Mouse (Mus musculus): ENCODE results near the gene Mypn. TPM values are rescaled to one million over a fixed set of nuclear protein-coding genes. Genes with fewer than 3 reads are reported as not detected.

The Mypn gene
- polyA plus RNA-seq, 1 experiment from 2014 or later = 8.7 TPM

DNA sequence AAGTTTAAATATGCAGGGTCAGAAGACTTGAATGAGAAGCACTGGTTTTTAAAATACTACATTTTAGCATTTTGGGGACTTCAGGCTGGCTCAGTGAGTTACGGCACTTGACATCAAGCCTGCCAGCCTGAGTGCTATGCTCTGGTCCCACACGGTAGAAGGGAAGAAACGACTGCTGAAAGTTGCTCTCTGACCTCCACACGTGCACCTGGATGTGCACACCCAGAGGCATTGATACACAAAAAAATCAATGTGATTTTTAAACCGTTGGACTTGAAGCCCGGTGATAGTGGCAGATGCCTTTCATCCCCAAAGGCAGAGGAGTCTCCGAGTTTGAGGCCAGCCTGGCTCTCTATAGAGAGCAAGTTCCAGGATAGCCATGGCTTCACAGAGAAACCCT lies 111.8 kb downstream of the Mypn start:
- no peak overlapping the region for H3K9ac ChIP-seq (ENCODE audit: low read length)
- 78% methylated on average over 7 of the region's 7 CpGs for WGBS
- no peak for ATAC-seq (ENCODE audit: insufficient number of reproducible peaks, insufficient read depth, low FRiP score, low read depth)
- H3K9me3 ChIP-seq (ENCODE audit: control insufficient read depth, low read length) = no peaks in the 10 kb centered on the region
- no peak overlapping the region for H3K27ac ChIP-seq (replicated peaks in 1 of 2; ENCODE audit: control insufficient read depth in 1 of 2, insufficient read depth in 1 of 2, low read depth in 2 of 2, low read length in 2 of 2)
- no peak overlapping the region for H3K4me2 ChIP-seq (ENCODE audit: low read length)
- peaks cover 5 to 10% of the 10 kb centered on the region in 2 experiments; a peak in 3 of 4 replicates for H3K4me1 ChIP-seq (ENCODE audit: control insufficient read depth in 2 of 2, insufficient read depth in 2 of 2, low read length in 2 of 2)
- no peaks in the 10 kb centered on the region for H3K36me3 ChIP-seq (ENCODE audit: control insufficient read depth, insufficient read depth, low read length)
- no peak overlapping the region for H3K4me3 ChIP-seq (ENCODE audit: control insufficient read depth in 1 of 2, insufficient read depth in 1 of 2, low read depth in 1 of 2, low read length in 2 of 2)
- H3K27me3 ChIP-seq (ENCODE audit: control insufficient read depth, insufficient read depth, low read length) = peaks cover 3% of the 10 kb centered on the region; the same call in 1 of the 2 replicates

DNA sequence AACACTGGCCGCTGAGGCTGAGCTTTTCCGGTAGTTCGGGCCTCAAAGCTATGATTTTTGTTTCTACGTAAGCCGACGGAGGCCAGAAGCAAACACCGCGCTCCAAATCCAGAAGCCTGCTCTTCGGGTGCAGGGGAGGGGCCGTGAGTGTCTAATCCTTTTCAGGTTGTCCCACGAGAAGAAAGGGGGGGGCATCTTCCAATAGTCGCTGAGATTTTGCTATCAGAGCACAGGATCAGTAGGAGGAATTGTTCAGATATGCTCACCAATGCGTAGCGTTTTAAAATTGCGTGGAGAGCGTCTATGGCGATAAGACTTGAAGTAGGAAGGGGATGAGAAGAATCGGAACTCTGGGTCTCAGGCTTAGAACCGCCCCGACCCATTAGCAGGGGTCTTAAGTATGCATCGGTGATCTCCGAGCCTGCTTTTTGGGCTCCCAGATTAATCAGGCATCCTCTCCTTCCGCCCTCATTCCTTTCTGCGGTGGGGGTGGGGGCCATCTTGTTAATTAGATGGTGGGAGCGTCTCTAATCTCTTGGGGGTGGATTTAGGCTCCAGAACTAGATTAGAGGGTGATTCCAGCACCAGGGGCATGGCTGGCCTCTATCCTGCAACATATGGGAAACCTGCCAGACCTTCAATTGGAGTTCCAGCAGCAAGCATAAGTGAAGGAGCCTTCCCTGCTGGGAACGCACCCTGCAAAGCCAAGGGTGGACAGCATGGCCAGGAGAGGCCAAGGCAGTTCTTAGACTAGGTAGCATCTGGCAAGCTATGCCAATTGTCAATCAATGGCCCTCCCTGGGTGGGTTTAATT lies 113.8 kb downstream of the Mypn start:
- Histone ChIP-seq H3K27me3 (ENCODE audit: control insufficient read depth, insufficient read depth, low read length) (peaks cover 3% of the 10 kb centered on the region; the same call in 1 of the 2 replicates), H3K9me3 (ENCODE audit: control insufficient read depth, low read length) (no peaks in the 10 kb centered on the region)

GRCm38 (mm10) chr10:63089103-63089757 lies 114.5 kb downstream of the Mypn start:
- Histone ChIP-seq H3K9ac (ENCODE audit: low read length) (peak overlapping the region; percentile 3), H3K27me3 (ENCODE audit: control insufficient read depth, insufficient read depth, low read length) (peaks cover 3% of the 10 kb centered on the region; the same call in 1 of the 2 replicates), H3K9me3 (ENCODE audit: control insufficient read depth, low read length) (no peaks in the 10 kb centered on the region), H3K4me3 (ENCODE audit: control insufficient read depth in 1 of 2, insufficient read depth in 1 of 2, low read depth in 1 of 2, low read length in 2 of 2) (peak overlapping the region; percentile 32 to 34), H3K4me2 (ENCODE audit: low read length) (peak overlapping the region; percentile 70), H3K27ac (replicated peaks in 1 of 2; ENCODE audit: control insufficient read depth in 1 of 2, insufficient read depth in 1 of 2, low read depth in 2 of 2, low read length in 2 of 2) (no peak overlapping the region), H3K4me1 (ENCODE audit: control insufficient read depth in 2 of 2, insufficient read depth in 2 of 2, low read length in 2 of 2) (peaks cover 5 to 11% of the 10 kb centered on the region in 2 experiments; a peak in 3 of 4 replicates), H3K36me3 (ENCODE audit: control insufficient read depth, insufficient read depth, low read length) (no peaks in the 10 kb centered on the region)
- no peak for ATAC-seq (ENCODE audit: insufficient number of reproducible peaks, insufficient read depth, low FRiP score, low read depth)
- 46% methylated on average over 8 of the region's 8 CpGs for WGBS

More for the DNA sequence above, 113.8 kb downstream of the Mypn start:
- H3K4me2 ChIP-seq (ENCODE audit: low read length) = peak overlapping the region; percentile 70
- peaks cover 5 to 10% of the 10 kb centered on the region in 2 experiments; a peak in 3 of 4 replicates for H3K4me1 ChIP-seq (ENCODE audit: control insufficient read depth in 2 of 2, insufficient read depth in 2 of 2, low read length in 2 of 2)
- H3K36me3 ChIP-seq (ENCODE audit: control insufficient read depth, insufficient read depth, low read length) = no peaks in the 10 kb centered on the region
- H3K27ac ChIP-seq (replicated peaks in 1 of 2; ENCODE audit: control insufficient read depth in 1 of 2, insufficient read depth in 1 of 2, low read depth in 2 of 2, low read length in 2 of 2) = no peak overlapping the region
- H3K9ac ChIP-seq (ENCODE audit: low read length) = peak overlapping the region; percentile 3
- WGBS = 6% methylated on average over 26 of the region's 26 CpGs
- no peak for ATAC-seq (ENCODE audit: insufficient number of reproducible peaks, insufficient read depth, low FRiP score, low read depth)
- H3K4me3 ChIP-seq (ENCODE audit: control insufficient read depth in 1 of 2, insufficient read depth in 1 of 2, low read depth in 1 of 2, low read length in 2 of 2) = peak overlapping the region; percentile 32 to 34

- Histone ChIP-seq H3K36me3 (ENCODE audit: control insufficient read depth, insufficient read depth, low read length) (no peaks in the 10 kb centered on the region), H3K4me3 (ENCODE audit: control insufficient read depth in 1 of 2, insufficient read depth in 1 of 2, low read depth in 1 of 2, low read length in 2 of 2) (no peak overlapping the region), H3K9me3 (ENCODE audit: control insufficient read depth, low read length) (no peaks in the 10 kb centered on the region), H3K4me2 (ENCODE audit: low read length) (no peak overlapping the region), H3K9ac (ENCODE audit: low read length) (no peak overlapping the region), H3K4me1 (ENCODE audit: control insufficient read depth in 2 of 2, insufficient read depth in 2 of 2, low read length in 2 of 2) (peaks cover 5 to 10% of the 10 kb centered on the region in 2 experiments; a peak in 3 of 4 replicates), H3K27ac (replicated peaks in 1 of 2; ENCODE audit: control insufficient read depth in 1 of 2, insufficient read depth in 1 of 2, low read depth in 2 of 2, low read length in 2 of 2) (no peak overlapping the region), H3K27me3 (ENCODE audit: control insufficient read depth, insufficient read depth, low read length) (peaks cover 3% of the 10 kb centered on the region; the same call in 1 of the 2 replicates)
- no peak for ATAC-seq (ENCODE audit: insufficient number of reproducible peaks, insufficient read depth, low FRiP score, low read depth)
- 67% methylated on average over 10 of the region's 10 CpGs for WGBS
Measured at GRCm38 (mm10) chr10:63086304-63086703, 117.4 kb downstream of the Mypn start.

DNA sequence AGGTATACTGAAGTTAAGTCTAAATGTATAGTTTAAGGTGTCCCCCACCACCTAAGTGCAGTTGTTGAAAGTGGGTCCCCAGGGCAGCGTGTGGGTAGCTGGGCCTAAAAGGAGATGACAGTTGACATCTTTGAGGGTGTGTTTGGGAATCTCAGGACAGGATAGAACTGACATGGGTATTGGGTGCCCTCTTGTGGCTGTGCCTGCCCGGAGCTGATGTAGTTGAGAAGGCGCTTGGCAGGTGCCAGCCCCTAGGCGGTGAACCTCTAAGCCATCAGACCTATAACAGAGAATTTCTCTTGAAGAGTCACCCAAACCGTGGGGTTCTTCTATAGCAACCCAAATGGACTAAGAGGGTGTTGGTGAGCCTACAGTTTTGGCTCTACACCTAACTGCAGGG lies 137.8 kb downstream of the Mypn start:
- Histone ChIP-seq H3K4me1 (ENCODE audit: control insufficient read depth in 2 of 2, insufficient read depth in 2 of 2, low read length in 2 of 2) (no peaks in the 10 kb centered on the region), H3K4me3 (ENCODE audit: control insufficient read depth in 1 of 2, insufficient read depth in 1 of 2, low read depth in 1 of 2, low read length in 2 of 2) (no peak overlapping the region), H3K9ac (ENCODE audit: low read length) (no peak overlapping the region), H3K36me3 (ENCODE audit: control insufficient read depth, insufficient read depth, low read length) (no peaks in the 10 kb centered on the region), H3K27me3 (ENCODE audit: control insufficient read depth, insufficient read depth, low read length) (no peaks in the 10 kb centered on the region), H3K4me2 (ENCODE audit: low read length) (no peak overlapping the region), H3K27ac (replicated peaks in 1 of 2; ENCODE audit: control insufficient read depth in 1 of 2, insufficient read depth in 1 of 2, low read depth in 2 of 2, low read length in 2 of 2) (no peak overlapping the region), H3K9me3 (ENCODE audit: control insufficient read depth, low read length) (no peaks in the 10 kb centered on the region)
- WGBS = 4% methylated on average over 5 of the region's 5 CpGs
- no peak for ATAC-seq (ENCODE audit: insufficient number of reproducible peaks, insufficient read depth, low FRiP score, low read depth)

Other genes with a start within 250 kb of the Mypn start
- 15.5 and 15.8 TPM in 2 replicates for gene Rufy2, start 223.7 kb downstream of the Mypn start, polyA plus RNA-seq (2014; fragmentation: Nextera tagmentation; extraction: Ambion mirVana)
- gene Hnrnph3, start 179.7 kb downstream of the Mypn start, polyA plus RNA-seq (2014; fragmentation: Nextera tagmentation; extraction: Ambion mirVana) = 42.8 and 47.3 TPM in 2 replicates
- 0.46 and 1.3 TPM in 2 replicates for gene Pbld2, start 179.6 kb downstream of the Mypn start, polyA plus RNA-seq (2014; fragmentation: Nextera tagmentation; extraction: Ambion mirVana)
- gene Pbld1, start 143.8 kb downstream of the Mypn start, polyA plus RNA-seq (2014; fragmentation: Nextera tagmentation; extraction: Ambion mirVana) = 0.66 and 0.68 TPM in 2 replicates
- not detected in 2 replicates for gene Atoh7, start 104.3 kb downstream of the Mypn start, polyA plus RNA-seq (2014; fragmentation: Nextera tagmentation; extraction: Ambion mirVana)
- gene Herc4, start 39.9 kb upstream of the Mypn start, polyA plus RNA-seq (2014; fragmentation: Nextera tagmentation; extraction: Ambion mirVana) = 39.2 and 39.7 TPM in 2 replicates
- gene Sirt1, start 177.8 kb upstream of the Mypn start, polyA plus RNA-seq (2014; fragmentation: Nextera tagmentation; extraction: Ambion mirVana) = 6.4 and 7.8 TPM in 2 replicates
- 8.4 and 9.6 TPM in 2 replicates for gene Dnajc12, start 178.5 kb upstream of the Mypn start, polyA plus RNA-seq (2014; fragmentation: Nextera tagmentation; extraction: Ambion mirVana)
- not detected in 2 replicates for gene Gm7075, start 217.8 kb upstream of the Mypn start, polyA plus RNA-seq (2014; fragmentation: Nextera tagmentation; extraction: Ambion mirVana)
- 29.4 and 33.6 TPM in 2 replicates for gene Ctnna3, start 226.1 kb upstream of the Mypn start, polyA plus RNA-seq (2014; fragmentation: Nextera tagmentation; extraction: Ambion mirVana)